Mouse (Mus musculus) thymus, postnatal 14 days (tissue): ENCODE results near the gene Fdx1.

Experiments used
- DNase-seq: peaks from one replicate; pipeline ENCODE4 v3.0.0; 2021

Gene Fdx1

GRCm38 (mm10) chr9:51961190-51961909 lies 2.0 kb downstream of the Fdx1 start:
- peak; percentile 42 for DNase-seq

GRCm38 (mm10) chr9:51960331-51960730 lies 3.0 kb downstream of the Fdx1 start:
- no peak for DNase-seq

GRCm38 (mm10) chr9:51958981-51959380 lies 4.4 kb downstream of the Fdx1 start:
- DNase-seq = no peak

- no peak for DNase-seq
Measured at GRCm38 (mm10) chr9:51957025-51957424, 6.3 kb downstream of the Fdx1 start.

GRCm38 (mm10) chr9:51956484-51956883 lies 6.9 kb downstream of the Fdx1 start:
- DNase-seq = no peak

GRCm38 (mm10) chr9:51951337-51951736 lies 12.0 kb downstream of the Fdx1 start:
- DNase-seq = peak; percentile 42

DNA sequence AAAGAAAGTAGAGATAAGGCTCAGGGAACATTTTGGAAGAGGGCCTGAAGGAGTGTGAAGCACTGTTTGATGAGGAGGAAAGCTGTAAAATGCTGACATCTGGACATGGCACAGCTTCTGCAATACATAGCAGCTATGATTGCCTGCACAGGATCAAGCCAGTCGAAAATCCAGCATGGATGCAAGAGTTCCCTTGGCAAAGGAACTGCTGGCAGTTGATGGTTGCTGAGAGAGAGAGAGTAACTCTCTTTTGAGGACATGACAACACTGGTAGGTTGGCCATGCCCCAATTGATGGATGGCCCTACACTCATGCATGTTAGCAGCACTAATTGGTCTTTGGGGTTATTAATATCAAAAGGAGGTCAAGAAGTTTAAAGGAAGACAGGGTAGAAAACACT lies 12.7 kb downstream of the Fdx1 start:
- no peak for DNase-seq

DNA sequence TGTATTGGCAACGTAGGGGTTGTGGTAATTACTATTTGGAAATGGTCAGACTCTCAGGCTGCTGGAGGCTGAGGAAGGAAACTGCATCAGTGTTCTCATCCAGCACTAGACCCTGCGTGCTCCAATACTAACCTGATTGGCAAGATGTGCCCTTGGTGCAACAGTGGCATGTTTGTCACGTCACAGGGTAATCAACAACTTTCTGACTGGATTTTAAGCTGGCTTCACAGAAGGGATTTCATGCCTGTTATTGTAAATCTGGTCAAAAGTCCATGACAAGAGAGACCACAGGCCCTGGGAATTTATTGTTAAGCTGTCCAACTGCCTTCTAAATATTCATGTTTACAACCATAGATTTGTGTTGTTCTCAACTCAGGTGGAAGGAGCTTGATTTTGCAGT lies 13.1 kb downstream of the Fdx1 start:
- DNase-seq = no peak

DNA sequence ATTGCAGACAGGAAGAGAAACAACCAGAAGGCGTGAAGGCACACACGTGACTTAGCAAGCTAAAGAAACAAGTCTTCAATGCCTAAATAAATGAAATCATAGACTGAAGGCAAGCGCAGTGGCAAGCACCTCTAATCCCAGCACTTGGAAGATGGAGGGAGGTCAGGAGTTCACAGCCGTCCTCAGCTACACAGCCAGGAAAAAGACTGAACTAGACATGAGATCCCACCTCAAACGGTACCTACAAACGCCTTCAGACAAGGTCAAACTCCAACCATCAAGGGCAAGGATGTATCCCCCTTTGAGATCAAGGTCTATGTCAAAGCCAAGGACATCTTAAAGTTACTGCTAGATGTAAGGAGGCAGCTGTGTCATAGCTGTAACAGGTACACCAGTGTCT lies 19.4 kb downstream of the Fdx1 start:
- DNase-seq = no peak

DNA sequence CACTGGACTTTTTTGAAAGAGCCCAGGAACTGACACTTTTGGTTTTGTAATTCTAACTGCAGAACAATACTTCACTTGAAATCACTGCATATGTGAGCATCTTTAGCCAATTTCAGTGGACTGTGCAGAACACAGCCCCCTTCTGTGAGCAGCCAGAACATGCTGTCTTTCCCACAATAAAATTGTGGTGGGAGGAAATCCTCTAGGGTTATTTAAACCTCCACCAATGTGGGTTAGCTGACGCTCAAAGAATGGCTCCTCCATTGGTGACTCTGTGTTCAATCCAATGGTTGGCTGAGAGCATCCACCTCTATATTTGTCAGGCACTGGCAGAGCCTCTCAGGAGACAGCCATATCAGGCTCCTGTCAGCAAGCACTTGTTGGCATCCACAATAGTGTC lies 28.7 kb downstream of the Fdx1 start:
- DNase-seq = no peak

GRCm38 (mm10) chr9:51931997-51932396 lies 31.4 kb downstream of the Fdx1 start:
- no peak for DNase-seq

GRCm38 (mm10) chr9:51931054-51931690 lies 32.2 kb downstream of the Fdx1 start:
- no peak for DNase-seq

- DNase-seq = no peak
Measured at GRCm38 (mm10) chr9:51929972-51930371, 33.4 kb downstream of the Fdx1 start.

DNA sequence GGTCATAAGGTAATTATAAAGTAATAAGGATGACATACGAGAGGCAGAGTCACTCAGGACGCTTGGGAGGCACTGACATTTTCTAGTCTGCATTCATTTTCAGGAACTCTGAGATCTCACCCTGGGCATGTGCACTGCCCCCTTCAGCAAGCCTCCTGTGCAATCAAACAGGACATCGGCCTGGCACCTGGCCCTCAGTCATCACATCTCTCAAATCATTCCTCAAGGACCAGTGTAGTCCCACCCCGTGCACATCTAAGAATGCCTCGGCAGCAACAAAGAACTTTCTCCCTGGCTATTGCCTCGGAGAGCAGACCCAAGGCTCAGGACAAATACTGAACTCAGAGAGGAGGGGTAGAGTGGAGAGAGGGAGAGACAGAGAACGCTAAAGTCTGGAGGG lies 34.7 kb downstream of the Fdx1 start:
- no peak for DNase-seq

GRCm38 (mm10) chr9:51928116-51928515 lies 35.2 kb downstream of the Fdx1 start:
- DNase-seq = no peak

DNA sequence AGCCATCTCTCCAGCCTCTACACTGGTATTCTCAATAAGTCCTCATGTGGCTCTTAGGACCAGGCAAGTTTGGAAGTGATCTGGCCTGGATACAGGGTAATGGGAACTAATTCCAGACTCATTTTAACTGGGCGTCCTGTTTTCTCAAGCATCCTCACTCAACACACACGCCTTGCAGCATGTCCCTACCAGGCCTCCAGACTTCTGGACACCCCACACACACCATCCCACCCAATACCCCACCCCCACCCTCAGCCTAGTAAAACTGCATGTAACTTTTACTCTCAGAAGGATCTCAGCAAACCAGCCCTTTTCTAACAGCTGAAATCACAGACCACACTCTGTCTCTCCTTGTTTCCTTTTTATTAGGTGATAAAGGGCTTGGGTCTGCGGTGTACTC lies 35.7 kb downstream of the Fdx1 start:
- no peak for DNase-seq

- DNase-seq = no peak
Measured at GRCm38 (mm10) chr9:51926629-51927028, 36.7 kb downstream of the Fdx1 start.

DNA sequence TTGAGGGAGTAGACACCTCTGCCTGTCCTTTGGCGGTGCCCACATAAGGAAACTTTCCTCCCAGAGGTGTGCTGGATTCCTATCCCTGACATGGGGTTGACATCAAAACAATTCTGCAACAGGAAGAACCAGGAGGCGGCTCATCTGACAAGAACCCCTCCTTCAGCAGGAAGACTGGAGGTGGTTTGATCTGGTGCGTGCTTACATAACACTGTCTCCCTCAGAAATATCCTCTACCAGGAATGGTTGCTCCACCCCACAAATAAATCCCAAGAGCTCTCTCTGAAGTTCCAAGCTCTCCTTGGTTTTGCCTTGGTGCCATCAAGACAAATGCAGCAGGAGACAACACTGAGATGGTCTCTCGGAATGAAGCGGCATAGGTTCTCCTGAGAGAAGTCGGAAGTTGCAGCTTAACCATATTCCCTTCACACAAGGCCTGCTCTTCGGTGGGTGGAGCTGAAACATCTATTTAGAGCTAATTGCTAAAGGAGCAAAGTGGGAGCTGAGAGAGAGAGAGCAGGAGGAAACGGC lies 38.7 kb downstream of the Fdx1 start:
- no peak for DNase-seq

DNA sequence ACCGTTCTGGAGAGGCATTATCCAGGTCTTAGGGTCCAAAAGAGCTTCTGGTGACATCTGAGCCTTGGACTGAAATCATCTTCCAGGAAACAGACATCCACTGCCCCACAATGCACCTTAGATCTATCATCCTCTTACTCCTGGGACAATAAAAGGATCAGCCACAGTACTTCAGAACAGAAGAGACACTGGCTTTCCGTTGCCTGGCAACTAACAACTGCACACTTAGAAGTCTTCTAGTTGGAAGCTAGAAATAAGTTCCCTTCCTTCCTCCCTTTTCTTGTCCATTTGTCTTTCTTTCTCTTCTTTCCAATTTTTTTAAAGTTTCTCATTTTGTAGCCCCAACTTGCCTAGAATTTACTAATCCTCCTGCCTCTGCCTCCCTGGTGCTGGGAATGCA lies 40.6 kb downstream of the Fdx1 start:
- no peak for DNase-seq

DNA sequence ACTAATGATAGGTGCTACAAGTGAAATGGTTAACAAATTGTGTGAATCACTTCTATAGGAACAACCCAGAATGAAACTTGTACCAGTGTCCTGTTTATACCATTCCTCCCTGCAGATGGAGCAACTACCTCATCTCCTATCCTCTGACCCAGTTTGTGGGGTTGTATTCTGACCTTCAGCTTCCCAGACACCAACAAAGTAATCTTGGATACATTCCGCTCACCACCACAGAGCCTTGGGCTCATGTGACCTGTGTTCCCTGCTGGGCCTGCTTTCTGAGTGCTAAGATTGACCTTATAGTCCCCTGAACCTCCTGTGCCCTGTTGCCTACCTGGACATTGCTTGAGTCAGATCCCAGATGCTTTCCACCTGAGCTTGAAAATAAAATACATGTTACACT lies 47.8 kb downstream of the Fdx1 start:
- no peak for DNase-seq

DNA sequence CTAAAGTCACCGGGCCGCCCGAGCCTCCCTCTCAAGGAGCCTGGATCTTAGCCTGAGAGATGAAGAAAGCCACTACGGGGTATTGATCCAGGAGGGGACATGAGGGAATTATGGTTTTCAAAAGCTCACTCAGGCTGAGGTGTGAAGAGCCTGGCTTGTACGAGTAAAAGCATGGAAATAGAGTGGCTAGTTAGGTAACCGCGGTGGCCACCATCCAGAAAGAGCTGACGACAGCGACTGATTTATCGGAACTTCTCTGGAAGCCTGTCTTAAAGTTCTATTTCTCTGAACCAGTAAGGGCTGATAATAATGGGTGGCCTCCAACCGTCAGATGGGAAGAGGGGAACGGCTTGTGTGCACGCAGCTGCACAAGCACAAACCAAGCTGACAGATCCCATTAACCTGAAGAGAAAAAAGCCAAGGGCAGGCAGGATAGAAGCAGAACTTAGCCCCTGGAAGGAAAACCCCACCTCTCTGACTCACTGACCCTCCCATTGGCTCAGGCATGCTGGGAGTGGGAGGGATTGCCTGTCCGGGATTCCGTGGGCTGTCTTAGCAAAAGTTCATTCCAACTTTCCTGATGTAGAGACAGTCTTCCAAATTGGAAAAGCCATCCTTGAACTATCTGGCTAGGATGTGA lies 48.8 kb downstream of the Fdx1 start:
- no peak for DNase-seq

DNA sequence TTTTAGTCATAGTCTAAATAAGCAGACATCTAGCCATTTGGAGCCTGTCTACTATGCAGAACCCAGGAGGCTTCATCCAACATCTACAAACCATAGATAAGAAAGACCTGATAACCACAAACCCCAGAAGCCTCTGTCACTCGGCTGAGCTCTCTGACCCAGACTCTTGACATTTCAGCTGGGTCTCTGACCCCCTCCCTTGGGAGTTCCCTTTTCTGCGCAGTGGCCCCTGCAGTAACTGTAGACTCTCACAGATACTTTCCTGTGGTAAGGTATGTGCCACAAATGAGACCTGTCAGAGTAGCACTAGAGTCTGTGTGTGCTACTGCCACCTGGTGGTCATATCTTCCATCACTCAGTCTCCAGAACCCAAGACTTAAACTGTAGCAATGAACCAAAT lies 54.5 kb downstream of the Fdx1 start:
- DNase-seq = peak; percentile 86

DNA sequence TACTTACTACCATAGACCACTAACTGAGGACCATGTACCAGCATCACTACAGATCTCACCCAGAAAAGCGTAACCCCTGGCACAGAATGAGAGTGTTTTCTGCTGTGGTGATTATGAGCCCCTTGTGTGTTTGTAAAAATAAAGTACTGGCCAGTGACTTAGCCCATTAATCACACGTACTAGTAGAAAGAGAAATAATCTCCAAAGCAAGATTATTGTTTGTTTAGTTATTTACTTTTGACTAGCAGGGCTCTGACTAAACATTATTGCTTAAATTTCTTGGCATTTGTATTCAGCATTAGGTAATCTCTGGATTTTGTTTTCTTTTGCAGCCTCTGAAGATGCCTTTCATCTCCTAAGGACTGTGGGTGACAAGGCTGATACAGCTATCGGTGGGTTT lies 55.1 kb downstream of the Fdx1 start:
- DNase-seq = no peak

- DNase-seq = no peak
Measured at GRCm38 (mm10) chr9:51906938-51907337, 56.4 kb downstream of the Fdx1 start.
